Mouse (Mus musculus): ENCODE data around the gene Spsb2. TPM values are rescaled to one million over a fixed set of nuclear protein-coding genes. Genes with fewer than 3 reads are reported as not detected.
A peak's percentile ranks its signal among the peaks of the same experiment; 100 is the strongest.

Gene Spsb2
- 9.2 and 9.5 TPM in 2 replicates for polyA plus RNA-seq (2015; fragmentation: Nextera tagmentation; extraction: Ambion mirVana)

GRCm38 (mm10) chr6:124808358-124809012, at the start of gene Spsb2:
Gene Spsb2 (plus strand): TSS chr6:124808661.
- H3K4me1 ChIP-seq (replicated peaks), result peaks cover 86% of the 10 kb centered on the region
- WGBS (ENCODE audit: insufficient replicate concordance), result 3% methylated on average over 29 of the region's 29 CpGs

GRCm38 (mm10) chr6:124758849-124759232, 49.6 kb upstream of the Spsb2 start:
- H3K27ac ChIP-seq (replicated peaks), result no peak overlapping the region
- H3K36me3 ChIP-seq (replicated peaks), result no peaks in the 10 kb centered on the region
- no peak for ATAC-seq (ENCODE audit: insufficient read depth)
- peaks cover 96% of the 10 kb centered on the region for H3K27me3 ChIP-seq
- H3K4me2 ChIP-seq, result peak overlapping the region; percentile 42
- H3K4me3 ChIP-seq (replicated peaks), result no peak overlapping the region
- no peaks in the 10 kb centered on the region for H3K9me3 ChIP-seq (replicated peaks)
- 23% methylated on average over 2 of the region's 2 CpGs for WGBS (ENCODE audit: insufficient replicate concordance)
- peaks cover 41% of the 10 kb centered on the region for H3K4me1 ChIP-seq (replicated peaks)
- H3K9ac ChIP-seq, result no peak overlapping the region

More at GRCm38 (mm10) chr6:124808358-124809012, at the start of gene Spsb2:
- Histone ChIP-seq H3K27ac (replicated peaks) (peak within 1 kb of the TSS; percentile 91), H3K4me3 (replicated peaks) (peak within 1 kb of the TSS; percentile 76), H3K9ac (peak within 1 kb of the TSS; percentile 85), H3K27me3 (no peaks in the 10 kb centered on the region), H3K9me3 (replicated peaks) (no peaks in the 10 kb centered on the region), H3K36me3 (replicated peaks) (peaks cover 30% of the 10 kb centered on the region), H3K4me2 (peak within 1 kb of the TSS; percentile 98)
- ATAC-seq (ENCODE audit: insufficient read depth), result peak; percentile 60

- Histone ChIP-seq H3K9ac (no peak overlapping the region), H3K4me1 (replicated peaks) (peaks cover 36% of the 10 kb centered on the region), H3K4me3 (replicated peaks) (no peak overlapping the region), H3K36me3 (replicated peaks) (no peaks in the 10 kb centered on the region), H3K27me3 (peaks cover 92% of the 10 kb centered on the region), H3K9me3 (replicated peaks) (no peaks in the 10 kb centered on the region), H3K27ac (replicated peaks) (no peak overlapping the region), H3K4me2 (peak overlapping the region; percentile 42)
- WGBS (ENCODE audit: insufficient replicate concordance), result under 1% methylated on average over 5 of the region's 5 CpGs
- ATAC-seq (ENCODE audit: insufficient read depth), result no peak
Measured at GRCm38 (mm10) chr6:124759259-124759658, 49.2 kb upstream of the Spsb2 start.

GRCm38 (mm10) chr6:124765951-124766350, 42.5 kb upstream of the Spsb2 start:
- Histone ChIP-seq H3K27me3 (peaks cover 84% of the 10 kb centered on the region), H3K9ac (no peak overlapping the region), H3K4me2 (no peak overlapping the region), H3K4me1 (replicated peaks) (peaks cover 24% of the 10 kb centered on the region), H3K36me3 (replicated peaks) (no peaks in the 10 kb centered on the region), H3K4me3 (replicated peaks) (no peak overlapping the region), H3K9me3 (replicated peaks) (no peaks in the 10 kb centered on the region), H3K27ac (replicated peaks) (no peak overlapping the region)
- ATAC-seq (ENCODE audit: insufficient read depth), result no peak
- WGBS (ENCODE audit: insufficient replicate concordance), result 72% methylated on average over 7 of the region's 7 CpGs

- Histone ChIP-seq H3K36me3 (replicated peaks) (no peaks in the 10 kb centered on the region), H3K9me3 (replicated peaks) (no peaks in the 10 kb centered on the region), H3K27me3 (peaks cover 81% of the 10 kb centered on the region), H3K9ac (no peak overlapping the region), H3K4me3 (replicated peaks) (no peak overlapping the region), H3K27ac (replicated peaks) (no peak overlapping the region), H3K4me2 (no peak overlapping the region), H3K4me1 (replicated peaks) (peaks cover 24% of the 10 kb centered on the region)
- no peak for ATAC-seq (ENCODE audit: insufficient read depth)
- WGBS (ENCODE audit: insufficient replicate concordance), result 60% methylated on average over 4 of the region's 4 CpGs
Measured at GRCm38 (mm10) chr6:124767536-124767919, 40.9 kb upstream of the Spsb2 start.

GRCm38 (mm10) chr6:124767920-124768703, 40.3 kb upstream of the Spsb2 start:
- H3K4me3 ChIP-seq (replicated peaks), result 0 out of 2 replicates have a peak overlapping the region, but pooled peaks have one; percentile 45
- H3K27me3 ChIP-seq, result peaks cover 77% of the 10 kb centered on the region
- no peaks in the 10 kb centered on the region for H3K9me3 ChIP-seq (replicated peaks)
- H3K4me1 ChIP-seq (replicated peaks), result peaks cover 24% of the 10 kb centered on the region
- H3K4me2 ChIP-seq, result peak overlapping the region; percentile 68
- WGBS (ENCODE audit: insufficient replicate concordance), result 23% methylated on average over 19 of the region's 19 CpGs
- H3K36me3 ChIP-seq (replicated peaks), result no peaks in the 10 kb centered on the region
- no peak for ATAC-seq (ENCODE audit: insufficient read depth)
- H3K27ac ChIP-seq (replicated peaks), result no peak overlapping the region
- H3K9ac ChIP-seq, result no peak overlapping the region

- H3K27me3 ChIP-seq, result peaks cover 73% of the 10 kb centered on the region
- ATAC-seq (ENCODE audit: insufficient read depth), result no peak
- peak overlapping the region; percentile 45; the same call in 1 of the 2 replicates for H3K4me3 ChIP-seq (replicated peaks)
- no peaks in the 10 kb centered on the region for H3K36me3 ChIP-seq (replicated peaks)
- no peak overlapping the region for H3K9ac ChIP-seq
- H3K4me1 ChIP-seq (replicated peaks), result peaks cover 24% of the 10 kb centered on the region
- no peaks in the 10 kb centered on the region for H3K9me3 ChIP-seq (replicated peaks)
- 3% methylated on average over 9 of the region's 9 CpGs for WGBS (ENCODE audit: insufficient replicate concordance)
- H3K27ac ChIP-seq (replicated peaks), result no peak overlapping the region
- H3K4me2 ChIP-seq, result peak overlapping the region; percentile 68
Measured at GRCm38 (mm10) chr6:124768704-124769044, 39.8 kb upstream of the Spsb2 start.

GRCm38 (mm10) chr6:124769101-124769765, 39.2 kb upstream of the Spsb2 start, which contains the start of gene Eno2:
Gene Eno2 (minus strand): TSS chr6:124769673.
- peaks cover 24% of the 10 kb centered on the region for H3K4me1 ChIP-seq (replicated peaks)
- no peaks in the 10 kb centered on the region for H3K9me3 ChIP-seq (replicated peaks)
- H3K4me3 ChIP-seq (replicated peaks), result peak within 1 kb of the TSS; percentile 45
- no peaks in the 10 kb centered on the region for H3K36me3 ChIP-seq (replicated peaks)
- peaks cover 75% of the 10 kb centered on the region for H3K27me3 ChIP-seq
- 1% methylated on average over 54 of the region's 54 CpGs for WGBS (ENCODE audit: insufficient replicate concordance)
- no peak within 1 kb of the TSS for H3K27ac ChIP-seq (replicated peaks)
- H3K4me2 ChIP-seq, result peak within 1 kb of the TSS; percentile 68
- no peak for ATAC-seq (ENCODE audit: insufficient read depth)
- H3K9ac ChIP-seq, result no peak within 1 kb of the TSS

- no peaks in the 10 kb centered on the region for H3K9me3 ChIP-seq (replicated peaks)
- no peak overlapping the region for H3K4me3 ChIP-seq (replicated peaks)
- WGBS (ENCODE audit: insufficient replicate concordance), result 21% methylated on average over 7 of the region's 7 CpGs
- H3K9ac ChIP-seq, result no peak overlapping the region
- H3K4me1 ChIP-seq (replicated peaks), result peaks cover 24% of the 10 kb centered on the region
- H3K27me3 ChIP-seq, result peaks cover 81% of the 10 kb centered on the region
- no peak overlapping the region for H3K4me2 ChIP-seq
- H3K27ac ChIP-seq (replicated peaks), result no peak overlapping the region
- no peak for ATAC-seq (ENCODE audit: insufficient read depth)
- H3K36me3 ChIP-seq (replicated peaks), result no peaks in the 10 kb centered on the region
Measured at GRCm38 (mm10) chr6:124770013-124770412, 38.4 kb upstream of the Spsb2 start.

- no peak overlapping the region for H3K4me2 ChIP-seq
- ATAC-seq (ENCODE audit: insufficient read depth), result no peak
- peaks cover 78% of the 10 kb centered on the region for H3K27me3 ChIP-seq
- 64% methylated on average over 15 of the region's 15 CpGs for WGBS (ENCODE audit: insufficient replicate concordance)
- no peak overlapping the region for H3K9ac ChIP-seq
- no peaks in the 10 kb centered on the region for H3K36me3 ChIP-seq (replicated peaks)
- peaks cover 24% of the 10 kb centered on the region for H3K4me1 ChIP-seq (replicated peaks)
- H3K4me3 ChIP-seq (replicated peaks), result no peak overlapping the region
- no peaks in the 10 kb centered on the region for H3K9me3 ChIP-seq (replicated peaks)
- no peak overlapping the region for H3K27ac ChIP-seq (replicated peaks)
Measured at GRCm38 (mm10) chr6:124770511-124770910, 38.0 kb upstream of the Spsb2 start.

All from liver, embryonic 15.5 days (tissue).